Mouse (Mus musculus) small intestine, adult 2 months (tissue): ENCODE data around the gene Prr5l. TPM values are rescaled to one million over a fixed set of nuclear protein-coding genes. Genes with fewer than 3 reads are reported as not detected.

Experiments
- H3K27ac ChIP-seq: fragments of 200-500 bp; 2 replicates; pipeline ENCODE4 v1.5.1; 2012; ENCODE audit warnings: low read depth, low read length, control low read depth, inconsistent platforms; ENCODE audit not compliant: insufficient read depth
- H3K27me3 ChIP-seq: fragments of 200-500 bp; 2 replicates; pipeline ENCODE4 v1.6.1; 2012; ENCODE audit warnings: mild to moderate bottlenecking, moderate library complexity, low read length, inconsistent platforms; ENCODE audit not compliant: control insufficient read depth, insufficient read depth
- H3K36me3 ChIP-seq: fragments of 200-500 bp; 2 replicates; pipeline ENCODE4 v1.6.1; 2012; ENCODE audit warnings: mild to moderate bottlenecking, low read length, control low read depth, inconsistent platforms; ENCODE audit not compliant: control insufficient read depth, insufficient read depth
- H3K4me1 ChIP-seq: fragments of 200-500 bp; 2 replicates; pipeline ENCODE4 v1.6.1; 2012; ENCODE audit warnings: low read length, inconsistent platforms, mixed read lengths; ENCODE audit not compliant: control insufficient read depth, insufficient read depth, insufficient read length
- H3K4me3 ChIP-seq: fragments of 200-500 bp; 2 replicates; pipeline ENCODE4 v1.5.1; 2012; ENCODE audit warnings: low read depth, mild to moderate bottlenecking, control low read depth, inconsistent platforms, low read length, moderate library complexity
- CTCF ChIP-seq: fragments of 200-500 bp; IDR thresholded peaks from 2 replicates; pipeline ENCODE4 v1.5.1; 2012; ENCODE audit warnings: low read depth, mild to moderate bottlenecking, control low read depth, inconsistent platforms, low read length, moderate library complexity, mixed read lengths; ENCODE audit not compliant: insufficient replicate concordance, insufficient read length; ENCODE audit errors: extremely low read depth
- POLR2A ChIP-seq: fragments of 200-500 bp; IDR thresholded peaks from 2 replicates; pipeline ENCODE4 v1.6.1; 2012; ENCODE audit warnings: low read depth, mild to moderate bottlenecking, control low read depth, inconsistent platforms, low read length, moderate library complexity
- WGBS: fragments of 180-500 bp; shearing (Covaris S2); methylation state at CpG from one replicate; pipeline ENCODE4 v1.1.7; 2018; 5-methylcytosine and 5-hydroxymethylcytosine counted together
- polyA plus RNA-seq: library from polyadenylated mRNA; depleted of rRNA; stranded (reverse); fragments of >200 nt; gene quantifications from 2 replicates; pipeline ENCODE4 v1.2.3, GENCODE M21; 2012

Prr5l gene
- polyA plus RNA-seq, 1 experiment, result 3.9 TPM

DNA sequence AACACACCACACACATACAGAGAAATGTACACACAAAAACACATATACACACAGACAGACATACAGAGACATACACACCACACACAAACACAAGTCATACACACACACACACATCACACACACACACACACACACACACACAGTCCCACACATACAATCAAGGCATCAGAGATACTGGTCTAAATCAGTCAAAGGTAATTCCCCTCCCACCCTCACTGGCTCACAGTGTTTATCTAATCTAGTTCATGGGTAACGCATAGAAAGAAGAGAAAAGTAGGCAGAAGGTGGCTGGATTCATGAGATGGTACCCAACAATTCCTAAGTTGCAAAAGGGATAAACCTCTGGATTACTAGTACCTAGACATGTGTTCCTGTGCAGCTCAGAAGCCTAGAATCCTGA lies 120.9 kb downstream of the Prr5l start:
- Histone ChIP-seq H3K27me3 (no peaks in the 10 kb centered on the region), H3K27ac (no peak overlapping the region), H3K4me3 (no peak overlapping the region), H3K36me3 (no peaks in the 10 kb centered on the region), H3K4me1 (peaks cover 13% of the 10 kb centered on the region)
- TF ChIP-seq POLR2A (no peak), CTCF (no peak)
- 33% methylated on average over 1 of the region's 1 CpGs for WGBS

- peaks cover 13% of the 10 kb centered on the region for H3K4me1 ChIP-seq
- H3K27me3 ChIP-seq, result no peaks in the 10 kb centered on the region
- H3K4me3 ChIP-seq, result no peak overlapping the region
- WGBS, result 72% methylated on average over 9 of the region's 9 CpGs
- no peak overlapping the region for H3K27ac ChIP-seq
- no peaks in the 10 kb centered on the region for H3K36me3 ChIP-seq
- TF ChIP-seq CTCF (no peak), POLR2A (no peak)
These were observed 123.1 kb downstream of the Prr5l start for GRCm38 (mm10) chr2:101759523-101760277.

GRCm38 (mm10) chr2:101757806-101758205 lies 125.0 kb downstream of the Prr5l start:
- Histone ChIP-seq H3K4me3 (no peak overlapping the region), H3K4me1 (peaks cover 6% of the 10 kb centered on the region; the same call in 1 of the 2 replicates), H3K27me3 (no peaks in the 10 kb centered on the region), H3K27ac (no peak overlapping the region), H3K36me3 (no peaks in the 10 kb centered on the region)
- 83% methylated on average over 1 of the region's 1 CpGs for WGBS
- no peak for TF ChIP-seq CTCF
- TF ChIP-seq POLR2A, result no peak

GRCm38 (mm10) chr2:101756069-101756753 lies 126.6 kb downstream of the Prr5l start:
- H3K27ac ChIP-seq, result no peak overlapping the region
- H3K27me3 ChIP-seq, result no peaks in the 10 kb centered on the region
- no peaks in the 10 kb centered on the region; the same call in 1 of the 2 replicates for H3K4me1 ChIP-seq
- no peaks in the 10 kb centered on the region for H3K36me3 ChIP-seq
- H3K4me3 ChIP-seq, result no peak overlapping the region
- 67% methylated on average over 7 of the region's 7 CpGs for WGBS
- no peak for TF ChIP-seq POLR2A
- TF ChIP-seq CTCF, result no peak

DNA sequence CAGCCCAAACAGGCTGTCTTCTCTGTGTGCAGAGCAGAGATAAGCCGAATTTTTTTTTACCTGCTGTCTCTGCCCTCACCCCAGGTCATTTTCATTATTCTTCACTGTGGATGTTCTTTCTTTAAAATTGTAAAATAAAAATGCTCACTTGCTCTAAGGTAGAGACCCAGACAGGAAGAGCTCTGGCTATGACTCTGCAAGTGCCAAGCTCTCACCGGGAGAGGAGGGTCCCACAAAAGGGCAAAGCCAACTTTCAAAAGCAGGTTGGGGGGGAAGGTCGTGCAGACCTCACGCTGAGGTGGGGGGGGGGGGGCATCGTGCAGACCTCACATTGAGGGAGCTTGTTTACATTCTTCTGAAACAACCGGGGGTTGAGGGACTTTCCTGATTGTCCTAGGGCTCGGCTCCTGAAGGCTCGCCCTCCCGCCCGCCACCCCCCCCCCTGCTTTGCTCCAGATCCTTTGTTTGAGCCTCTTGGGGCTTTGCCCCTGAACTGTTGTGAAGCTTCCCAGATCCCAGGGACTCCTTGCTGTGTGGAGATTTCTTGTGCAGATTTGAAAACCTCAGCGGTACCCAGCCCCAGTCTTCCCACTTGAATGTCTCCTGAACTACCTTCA lies 127.8 kb downstream of the Prr5l start:
- Histone ChIP-seq H3K27me3 (no peaks in the 10 kb centered on the region), H3K27ac (no peak overlapping the region; the same call in 1 of the 2 replicates), H3K4me1 (no peaks in the 10 kb centered on the region; the same call in 1 of the 2 replicates), H3K4me3 (no peak overlapping the region), H3K36me3 (no peaks in the 10 kb centered on the region)
- TF ChIP-seq CTCF, result no peak
- no peak for TF ChIP-seq POLR2A
- 29% methylated on average over 11 of the region's 11 CpGs for WGBS

DNA sequence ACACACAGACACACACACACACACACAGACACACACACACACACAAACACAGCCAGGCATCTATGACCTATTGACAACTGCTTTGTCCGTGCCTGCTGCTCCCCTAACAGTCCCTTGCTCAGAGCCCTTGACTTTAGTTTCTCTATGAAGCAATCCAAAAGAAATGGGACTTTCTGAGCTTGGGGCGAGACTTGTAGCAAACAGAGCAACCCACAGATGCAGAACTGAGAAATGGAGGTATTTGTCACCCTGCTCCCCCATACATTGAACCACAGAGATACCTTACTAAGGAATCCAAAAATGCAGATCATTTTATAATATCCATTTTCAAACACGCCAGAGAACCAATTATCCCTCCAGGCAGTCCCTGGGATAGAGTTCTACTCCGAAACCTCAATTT lies 128.4 kb downstream of the Prr5l start:
- 77% methylated on average over 4 of the region's 4 CpGs for WGBS
- H3K4me3 ChIP-seq, result no peak overlapping the region
- no peaks in the 10 kb centered on the region for H3K27me3 ChIP-seq

GRCm38 (mm10) chr2:101752979-101753378 lies 129.8 kb downstream of the Prr5l start:
- no peak overlapping the region for H3K27ac ChIP-seq

More for the DNA sequence above, 128.4 kb downstream of the Prr5l start:
- H3K4me1 ChIP-seq, result no peaks in the 10 kb centered on the region; the same call in 1 of the 2 replicates
- H3K36me3 ChIP-seq, result no peaks in the 10 kb centered on the region
- H3K27ac ChIP-seq, result no peak overlapping the region
- TF ChIP-seq CTCF (no peak), POLR2A (no peak)

More at GRCm38 (mm10) chr2:101752979-101753378, 129.8 kb downstream of the Prr5l start:
- H3K36me3 ChIP-seq, result no peaks in the 10 kb centered on the region
- H3K27me3 ChIP-seq, result no peaks in the 10 kb centered on the region
- no peak overlapping the region for H3K4me3 ChIP-seq
- TF ChIP-seq CTCF (no peak), POLR2A (no peak)
- WGBS, result 94% methylated on average over 6 of the region's 6 CpGs
- H3K4me1 ChIP-seq, result no peaks in the 10 kb centered on the region; the same call in 1 of the 2 replicates
